Mouse (Mus musculus): ENCODE data around the gene Zfp36l2.

Zfp36l2 gene

DNA sequence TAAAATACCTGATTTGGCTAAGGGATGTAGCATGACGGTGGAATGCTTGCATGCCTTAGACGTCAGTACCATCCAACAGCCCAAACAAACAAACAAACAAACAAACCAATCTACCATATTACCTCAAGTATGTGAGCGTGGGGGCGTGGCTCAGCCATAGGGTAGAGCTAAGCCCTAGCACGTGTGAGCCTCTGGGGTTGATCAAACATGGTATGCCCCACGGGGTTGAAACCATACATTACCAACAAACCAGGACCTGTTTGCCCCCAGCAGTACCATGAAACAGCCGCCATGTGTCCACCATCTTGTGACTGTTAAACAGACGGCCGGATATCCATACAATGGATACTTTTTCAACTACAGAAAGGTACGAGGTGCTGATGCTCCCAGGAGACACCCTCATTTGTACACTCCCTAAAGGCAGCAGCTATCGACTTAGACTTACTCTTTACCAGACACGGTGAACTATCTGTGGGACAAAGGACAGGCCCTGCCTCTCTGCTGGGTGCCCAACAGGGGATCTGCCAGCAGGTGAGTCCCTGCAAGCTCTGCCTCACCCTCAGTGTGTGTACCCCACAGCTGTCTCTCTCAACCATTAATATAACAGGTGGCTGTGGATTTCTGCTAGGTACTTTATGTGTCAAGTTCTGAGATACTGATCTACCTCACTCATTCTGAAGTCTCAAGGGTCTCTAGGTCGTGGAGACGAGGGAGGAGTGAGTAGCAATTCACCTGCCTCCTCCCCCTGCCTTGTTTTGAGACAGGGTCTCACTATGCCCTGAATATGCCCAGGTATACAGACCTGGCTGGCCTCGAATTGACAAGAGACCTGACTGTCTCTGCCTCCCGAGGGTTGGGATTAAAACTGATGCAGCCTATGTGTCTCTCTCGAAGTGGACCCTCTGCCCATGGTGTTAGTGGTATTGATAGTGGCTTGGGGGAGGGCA, 8.4 kb downstream of the Zfp36l2 start:
- DNase-seq (ENCODE audit: extremely low spot score, low spot score) = no peak

DNA sequence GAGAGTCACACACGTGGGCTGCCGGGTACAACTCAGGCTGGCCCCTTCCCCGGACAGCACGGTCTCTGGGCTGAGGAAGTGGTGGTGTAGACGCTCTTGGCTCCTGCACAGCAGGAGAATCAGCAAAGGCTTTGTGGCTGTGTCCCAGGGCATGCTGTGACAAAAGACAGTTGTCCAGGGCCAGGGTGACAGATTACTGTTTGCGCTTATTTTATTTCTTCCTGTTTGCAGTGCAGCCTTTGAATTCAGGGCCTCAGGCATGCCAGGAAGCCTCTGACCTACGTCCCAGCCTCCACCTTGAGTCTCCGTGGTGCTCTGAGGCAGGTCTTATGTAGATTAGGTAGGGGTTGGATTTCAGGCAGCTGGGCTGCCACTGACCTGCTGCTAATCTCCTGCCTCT, 10.3 kb downstream of the Zfp36l2 start:
- DNase-seq (ENCODE audit: extremely low spot score, low spot score) = no peak

DNA sequence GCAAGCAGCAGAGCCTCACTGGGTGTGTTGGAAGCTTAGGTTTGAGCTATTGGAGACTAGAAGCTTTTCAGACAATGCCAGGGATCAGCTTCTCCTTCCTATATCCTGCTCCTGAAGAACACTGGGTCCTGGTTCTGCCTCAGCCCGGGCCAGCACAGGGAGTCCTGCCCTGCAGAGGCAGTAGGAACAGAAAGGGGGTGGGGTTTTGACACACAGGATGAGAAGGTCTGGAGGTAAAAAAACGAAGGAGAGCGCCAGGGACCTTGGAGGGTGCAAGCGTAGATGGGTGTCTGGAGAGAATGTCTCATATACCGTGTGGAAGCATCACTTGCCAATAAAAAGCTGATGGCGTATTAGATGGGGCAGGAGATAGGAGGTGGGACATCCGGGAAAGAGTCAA, 11.3 kb downstream of the Zfp36l2 start:
- no peak for DNase-seq (ENCODE audit: extremely low spot score, low spot score)

DNA sequence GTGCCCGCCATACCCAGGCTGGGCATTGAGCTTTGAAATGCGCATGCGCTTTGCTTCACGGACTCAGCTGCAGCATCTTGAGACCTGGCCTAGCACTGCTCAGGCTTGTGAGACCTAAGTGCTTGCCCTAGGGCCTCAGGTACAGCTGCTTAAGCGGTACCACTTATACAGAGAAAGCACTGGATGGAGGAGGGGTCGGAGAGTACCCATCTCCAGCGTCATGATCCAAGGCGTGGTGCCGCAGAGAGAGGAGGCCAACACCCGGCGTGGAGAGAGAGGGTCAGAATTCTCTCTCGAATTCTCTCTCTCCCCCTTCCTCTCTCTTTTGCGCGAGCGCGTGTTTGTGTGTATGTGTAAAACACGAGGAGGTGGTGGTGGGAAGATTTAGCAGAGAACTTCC, 12.6 kb downstream of the Zfp36l2 start:
- no peak for DNase-seq (ENCODE audit: extremely low spot score, low spot score)

DNA sequence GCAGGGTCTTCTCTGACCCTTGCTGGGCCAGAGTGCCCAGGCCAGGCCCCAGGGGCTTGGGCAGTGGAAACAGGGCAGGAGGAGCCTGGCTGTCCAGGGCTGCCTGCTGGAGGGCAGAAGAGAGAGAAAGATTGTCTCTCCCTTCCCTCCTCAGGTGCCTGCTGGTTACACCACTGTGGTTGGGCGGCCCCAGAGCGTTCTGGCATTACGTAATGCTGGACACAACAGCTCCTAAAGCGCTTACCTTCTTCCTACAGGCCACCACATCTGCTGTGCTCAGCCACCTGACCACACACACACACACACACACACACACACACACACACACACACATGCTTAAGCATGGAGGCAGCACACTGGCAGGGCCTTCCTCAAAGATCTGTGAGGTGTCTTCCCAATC, 20.4 kb downstream of the Zfp36l2 start:
- no peak for DNase-seq (ENCODE audit: extremely low spot score, low spot score)

DNA sequence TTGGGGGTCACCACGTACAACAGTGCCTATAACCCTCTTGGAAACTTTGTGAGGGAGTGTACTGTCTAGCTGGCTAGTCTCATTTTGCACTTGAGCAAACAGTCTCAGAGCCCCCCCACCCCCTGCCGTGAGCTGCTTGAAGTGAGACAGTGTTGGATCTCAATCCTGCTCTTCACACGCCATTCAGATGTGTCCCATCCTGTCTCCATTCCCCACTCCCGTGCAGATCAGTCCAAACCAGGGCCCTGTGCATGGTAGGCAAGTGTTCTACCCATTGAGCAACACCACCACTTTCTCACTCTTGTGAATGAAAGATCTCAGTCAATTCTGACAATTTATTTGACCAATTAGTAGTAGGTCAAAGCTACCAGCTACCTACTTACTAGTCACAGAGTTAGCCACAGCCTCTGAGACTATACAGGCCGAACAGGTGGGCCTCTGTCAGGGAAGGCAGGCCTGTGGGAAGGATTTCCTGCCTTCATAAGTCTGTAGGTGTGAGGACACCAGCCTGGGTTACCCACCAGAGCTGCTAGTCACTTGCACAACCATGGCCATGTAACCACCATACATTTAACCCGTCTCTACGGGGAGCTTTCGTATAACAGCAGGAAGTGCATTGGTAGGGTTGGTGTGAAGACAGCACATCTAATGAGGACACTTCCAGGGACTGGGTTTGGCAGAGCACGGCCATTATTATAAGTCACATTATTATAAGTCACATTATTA, 21.4 kb downstream of the Zfp36l2 start:
- DNase-seq (ENCODE audit: extremely low spot score, low spot score) = no peak

DNA sequence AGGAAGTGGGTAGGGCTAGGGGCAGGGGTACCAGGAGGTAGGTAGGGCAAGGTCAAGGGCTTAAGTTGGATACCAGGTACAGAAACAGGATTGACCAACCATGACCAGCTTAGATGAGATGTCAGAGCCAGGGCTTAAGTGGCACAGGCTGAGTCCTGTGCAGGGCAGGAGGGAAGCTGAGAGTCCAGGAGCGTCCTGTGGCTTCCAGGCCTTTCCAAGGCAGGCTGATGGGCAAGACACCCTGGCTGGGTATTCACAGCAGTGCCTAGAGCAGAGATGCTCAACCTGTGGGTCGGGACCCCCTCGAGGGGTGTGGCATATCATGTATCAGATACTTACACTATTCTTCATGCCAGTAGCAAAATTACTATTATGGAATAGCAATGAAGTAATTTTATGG, 22.0 kb downstream of the Zfp36l2 start:
- no peak for DNase-seq (ENCODE audit: extremely low spot score, low spot score)

DNA sequence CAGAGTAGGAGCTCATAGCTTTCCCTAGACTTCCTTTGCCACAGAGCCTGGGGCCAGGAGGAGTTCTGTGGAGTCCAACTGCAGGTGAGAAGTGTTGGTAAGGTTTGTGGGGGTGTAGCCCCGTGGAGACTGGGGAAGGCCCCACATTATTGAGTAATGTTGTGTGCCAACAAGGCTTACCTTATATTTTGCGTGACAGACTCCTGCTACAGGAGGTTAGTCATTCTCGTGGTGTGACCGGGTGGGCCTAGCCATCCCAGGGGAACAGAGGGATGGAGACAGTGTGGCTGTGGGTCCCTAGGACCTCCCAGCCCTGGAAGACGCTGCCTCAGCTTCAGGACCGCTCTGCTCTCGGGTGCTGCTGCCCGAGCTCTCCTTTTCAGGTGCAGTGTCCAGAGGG, 23.6 kb downstream of the Zfp36l2 start:
- DNase-seq (ENCODE audit: extremely low spot score, low spot score) = no peak

DNA sequence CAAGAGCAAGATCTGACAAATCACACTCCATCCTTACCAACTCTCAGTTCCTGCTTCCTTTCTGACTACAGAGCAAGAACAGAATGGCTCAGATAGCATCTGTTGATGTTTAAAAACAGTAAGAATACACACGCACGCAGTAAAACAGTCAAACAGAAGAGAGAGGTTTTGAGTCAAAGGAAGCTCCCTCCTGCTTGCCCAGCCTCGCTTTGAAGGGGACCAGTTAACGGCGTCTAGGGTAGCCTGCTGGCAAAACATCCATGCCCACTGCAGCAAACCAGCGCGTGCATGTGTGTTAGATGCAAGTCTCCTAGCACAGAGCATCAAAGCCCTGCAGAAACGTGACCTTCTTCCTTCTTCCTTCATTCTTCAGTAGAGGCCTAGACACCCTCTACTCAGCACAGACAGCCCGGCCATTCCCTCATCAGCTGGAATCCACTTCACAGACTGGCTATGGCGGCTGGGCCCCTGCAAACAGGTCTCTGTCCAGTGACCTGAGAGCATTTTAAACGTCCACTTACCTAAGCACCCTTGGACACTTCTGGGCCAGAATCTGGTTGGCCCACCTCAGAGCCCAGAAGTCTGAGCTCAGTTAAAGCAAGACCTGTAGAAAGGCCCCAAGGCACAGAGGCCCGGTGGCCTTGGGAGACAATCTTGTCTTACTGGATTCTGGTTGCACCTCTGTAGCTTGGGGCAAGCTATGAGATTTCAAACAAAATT, 24.5 kb downstream of the Zfp36l2 start:
- no peak for DNase-seq (ENCODE audit: extremely low spot score, low spot score)

DNA sequence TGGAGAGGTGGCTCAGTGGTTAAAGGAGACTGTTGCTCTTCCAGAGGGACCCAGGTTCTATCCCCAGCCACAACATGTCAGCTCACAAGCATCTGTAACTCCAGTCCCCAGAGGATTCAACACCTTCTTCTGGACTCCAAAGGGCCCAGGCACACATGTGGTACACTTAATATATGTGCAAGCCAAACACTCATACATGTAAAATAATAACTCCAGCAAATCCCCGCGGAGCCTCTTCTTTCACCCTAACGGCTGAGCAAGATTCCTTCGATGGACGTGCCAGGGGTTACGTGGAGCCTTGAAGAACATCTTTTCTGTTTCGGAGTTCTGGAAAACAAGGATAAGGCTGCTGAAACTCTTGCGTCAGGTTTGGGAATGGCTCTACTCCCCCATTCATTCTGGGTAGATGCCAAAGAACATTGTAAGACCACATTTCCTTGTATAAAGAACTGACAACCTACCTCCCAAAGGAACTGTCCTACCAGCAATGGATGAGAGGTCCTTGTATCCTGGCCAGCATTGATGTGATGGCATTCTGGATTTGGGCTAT, 25.5 kb downstream of the Zfp36l2 start:
- no peak for DNase-seq (ENCODE audit: extremely low spot score, low spot score)

DNA sequence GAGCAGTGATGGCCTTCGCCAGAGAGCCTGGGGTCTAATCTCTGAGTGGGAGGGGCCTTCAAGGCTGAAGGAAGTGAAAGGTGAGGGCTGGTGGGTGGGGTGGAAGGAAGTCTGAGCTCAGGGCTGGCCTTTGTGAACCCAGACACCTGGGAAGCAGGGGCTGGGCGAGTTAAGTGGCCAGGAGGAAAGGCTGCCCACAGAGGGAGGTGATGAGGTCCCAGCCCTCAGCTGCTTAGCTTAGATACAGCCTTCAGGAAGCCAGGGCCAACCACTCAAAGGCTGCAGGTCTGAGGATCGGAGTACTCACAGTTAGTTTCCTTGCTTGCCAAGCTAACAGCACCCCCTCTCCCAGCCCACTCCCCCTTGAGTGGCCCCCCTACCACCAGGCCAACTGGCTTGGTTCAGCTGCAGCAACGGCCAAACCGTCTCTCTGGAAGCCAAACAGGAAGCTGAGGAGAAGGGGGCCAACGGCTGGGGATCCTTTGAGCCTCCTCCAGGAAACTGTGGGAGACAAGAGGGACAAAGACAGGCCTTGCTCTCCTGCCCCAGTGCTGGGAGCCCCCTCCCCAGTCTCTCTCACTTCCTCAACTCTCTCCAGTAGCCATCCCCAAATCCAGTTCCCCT, 26.4 kb downstream of the Zfp36l2 start:
- DNase-seq (ENCODE audit: extremely low spot score, low spot score) = no peak

DNA sequence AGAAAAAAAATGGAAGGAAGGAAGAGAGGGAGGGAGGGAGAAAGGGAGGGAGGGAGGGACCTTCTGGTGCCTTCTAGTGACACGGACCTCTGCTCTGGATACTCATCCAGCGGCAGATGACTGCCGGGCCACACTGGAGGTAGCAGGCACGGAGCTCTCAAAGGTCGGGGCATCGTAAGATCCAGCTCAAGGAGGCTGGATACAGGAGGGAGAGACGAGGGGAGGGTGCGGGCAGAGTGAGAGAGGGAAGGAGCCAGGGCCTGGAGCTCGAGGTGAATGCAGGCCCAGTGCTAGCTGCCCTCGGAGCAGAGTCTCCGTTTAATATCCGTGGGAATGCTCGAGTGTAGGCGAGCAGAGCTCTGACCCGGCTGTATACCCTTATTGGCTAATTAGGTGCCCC, 28.9 kb downstream of the Zfp36l2 start:
- no peak for DNase-seq (ENCODE audit: extremely low spot score, low spot score)

DNA sequence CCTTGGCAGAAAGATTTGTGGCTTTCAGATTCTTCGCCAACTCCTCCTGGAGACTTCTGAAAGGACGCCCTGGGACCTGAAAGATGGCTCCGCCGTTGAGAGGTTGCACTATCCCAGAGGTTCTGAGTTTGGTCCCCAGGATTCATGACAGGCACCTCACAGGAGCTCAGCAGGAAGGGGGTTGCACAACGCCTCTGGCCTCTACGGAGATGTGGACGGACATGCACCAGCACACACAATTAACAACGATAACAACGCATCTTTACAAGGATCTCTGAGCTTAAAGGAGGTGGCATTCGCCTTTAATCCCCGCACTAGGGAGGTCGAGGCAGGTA, 29.3 kb downstream of the Zfp36l2 start:
- no peak for DNase-seq (ENCODE audit: extremely low spot score, low spot score)

DNA sequence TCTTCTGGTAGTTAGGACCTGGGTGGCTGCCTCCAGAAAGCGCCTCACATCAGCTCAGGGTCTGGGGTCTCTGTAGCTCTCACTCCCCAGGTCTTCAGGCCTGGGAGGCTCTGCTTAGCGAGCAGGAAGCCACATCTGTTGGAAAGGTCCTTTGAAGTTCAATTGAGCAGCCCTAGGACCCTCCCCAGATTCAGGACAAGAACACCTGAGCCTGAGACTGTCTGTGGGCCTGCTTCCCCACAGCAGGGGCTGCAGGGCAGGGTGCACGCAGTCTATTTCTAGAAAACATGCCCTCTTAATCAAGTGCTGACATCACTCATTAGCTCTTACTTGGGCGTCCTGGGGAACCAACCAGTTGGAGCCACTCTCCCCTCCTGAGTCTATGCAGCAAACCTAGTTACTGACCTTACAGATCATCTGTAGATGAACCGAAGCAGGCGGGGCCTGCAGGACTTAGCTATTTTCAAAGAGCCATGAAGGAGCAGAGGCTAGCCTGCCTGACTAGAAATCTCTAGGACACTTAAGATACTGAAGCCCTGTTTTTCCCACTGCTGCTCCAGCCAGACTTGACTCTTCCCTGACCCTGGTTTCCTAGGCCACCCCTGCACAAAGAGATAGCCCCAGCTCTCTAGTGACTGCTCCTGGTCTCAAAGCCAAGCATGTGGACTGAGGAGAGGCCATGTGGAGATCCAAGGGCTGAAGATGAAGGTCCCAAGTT, 29.8 kb downstream of the Zfp36l2 start:
- DNase-seq (ENCODE audit: extremely low spot score, low spot score) = no peak

DNA sequence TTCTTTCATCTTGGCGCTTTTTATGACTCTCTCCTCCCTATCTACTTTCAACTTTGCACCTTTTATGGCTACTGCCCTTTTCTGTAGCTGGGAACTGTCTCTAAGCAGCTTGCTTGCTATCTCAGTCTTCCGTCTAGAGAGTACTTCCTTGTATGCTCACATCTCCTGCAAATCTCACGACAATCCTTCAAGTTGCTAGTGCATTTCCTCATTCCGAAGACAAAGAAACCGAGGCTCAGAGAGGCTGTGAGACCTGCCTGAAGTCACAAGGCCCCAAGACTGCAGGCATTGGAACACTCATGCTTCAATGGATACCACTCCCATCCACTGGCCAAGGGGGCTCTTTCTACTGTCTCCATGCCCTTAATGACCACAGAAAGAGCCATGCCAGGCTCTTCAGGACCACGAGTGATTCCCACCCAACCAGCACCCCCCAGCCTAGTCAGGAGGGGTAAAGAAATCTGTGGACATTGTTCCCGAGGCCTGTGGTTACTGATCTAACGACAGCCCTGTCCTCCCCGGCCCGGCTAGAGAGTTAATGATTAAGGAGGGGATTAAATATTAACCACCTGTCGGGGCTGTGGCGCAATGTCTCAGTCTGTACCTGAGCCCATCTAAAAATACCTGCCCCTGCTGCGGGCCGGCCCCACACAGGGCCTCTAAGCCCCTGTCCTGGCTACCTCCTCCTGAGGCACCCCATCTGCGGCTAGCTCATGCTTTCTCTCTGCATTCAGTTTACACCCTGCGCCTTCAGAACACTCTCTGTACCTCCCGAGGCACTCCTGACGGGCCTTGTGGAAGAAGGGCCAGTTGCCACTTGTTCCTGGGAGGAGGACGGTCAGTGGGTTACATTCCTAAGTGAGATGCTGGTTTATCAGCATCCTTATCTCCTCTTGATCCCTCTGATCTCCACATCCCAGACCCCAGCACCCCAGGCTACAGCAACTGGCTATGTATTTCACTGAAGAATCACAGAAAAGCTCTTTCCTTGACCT, 30.7 kb downstream of the Zfp36l2 start:
- no peak for DNase-seq (ENCODE audit: extremely low spot score, low spot score)

DNA sequence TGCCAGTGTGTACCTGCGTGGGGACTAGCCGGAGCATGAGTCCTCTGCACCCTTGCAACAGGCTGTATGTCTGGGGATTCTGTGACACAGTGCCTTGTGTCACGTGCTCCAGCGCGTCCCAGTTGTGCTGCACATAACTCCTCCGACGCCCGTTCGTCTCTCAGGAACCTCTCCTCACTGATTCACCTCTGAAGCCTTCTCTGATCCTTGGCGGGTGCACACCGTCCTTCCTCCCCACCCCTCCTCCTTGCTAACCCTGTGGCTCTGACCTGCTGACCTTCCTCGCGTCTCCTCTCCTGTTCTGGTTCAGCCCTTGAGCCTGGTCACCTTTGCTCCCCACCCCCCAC, 31.5 kb downstream of the Zfp36l2 start:
- DNase-seq (ENCODE audit: extremely low spot score, low spot score) = no peak

DNA sequence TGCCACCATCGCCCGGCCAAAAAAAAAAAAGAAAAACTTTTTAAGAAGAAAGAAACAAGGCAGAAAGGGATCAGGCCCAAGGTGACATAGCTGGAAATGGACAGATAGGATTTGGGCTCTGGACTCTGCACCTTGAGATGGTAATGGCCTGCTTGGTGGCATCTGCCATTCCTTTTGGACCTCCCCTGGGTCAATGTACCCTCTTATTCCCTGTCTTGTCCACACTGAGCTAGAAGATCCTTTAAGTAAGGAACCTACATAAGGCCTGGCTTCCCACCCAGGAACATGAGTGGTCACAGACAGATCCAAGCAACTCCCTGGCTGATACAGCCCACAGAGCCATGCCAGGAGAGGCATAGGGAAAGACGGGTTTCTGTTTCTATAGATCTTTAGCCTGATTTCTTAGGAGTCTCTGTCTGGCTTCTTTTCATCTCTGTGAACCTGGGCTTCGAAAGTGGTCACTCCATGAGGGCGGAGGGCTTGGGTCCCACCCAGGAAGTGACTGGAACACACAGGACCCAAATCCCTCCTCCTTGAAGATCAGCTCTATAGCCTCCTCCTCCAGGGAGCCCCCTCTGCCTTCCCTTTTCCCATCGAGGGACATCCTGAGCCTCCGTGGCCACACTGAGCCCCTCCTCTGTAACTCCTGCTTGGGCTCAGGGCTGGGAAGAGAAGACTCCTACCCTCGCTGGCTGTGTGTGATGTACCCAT, 32.1 kb downstream of the Zfp36l2 start:
- no peak for DNase-seq (ENCODE audit: extremely low spot score, low spot score)

DNA sequence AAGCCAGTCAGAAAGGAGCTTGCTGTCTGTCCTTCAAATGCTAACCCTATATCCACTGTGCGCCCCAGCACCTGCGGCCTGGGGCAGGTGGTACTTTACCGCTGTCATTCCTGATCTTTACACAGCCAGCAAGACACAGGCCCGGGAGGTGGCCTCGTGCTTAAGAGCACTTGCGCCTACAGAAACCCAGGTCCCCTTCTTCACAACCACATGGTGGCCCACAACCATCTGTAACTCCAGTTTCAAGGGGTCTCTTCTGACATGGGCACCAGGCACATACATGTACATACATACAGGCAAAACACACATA, 32.8 kb downstream of the Zfp36l2 start:
- no peak for DNase-seq (ENCODE audit: extremely low spot score, low spot score)

DNA sequence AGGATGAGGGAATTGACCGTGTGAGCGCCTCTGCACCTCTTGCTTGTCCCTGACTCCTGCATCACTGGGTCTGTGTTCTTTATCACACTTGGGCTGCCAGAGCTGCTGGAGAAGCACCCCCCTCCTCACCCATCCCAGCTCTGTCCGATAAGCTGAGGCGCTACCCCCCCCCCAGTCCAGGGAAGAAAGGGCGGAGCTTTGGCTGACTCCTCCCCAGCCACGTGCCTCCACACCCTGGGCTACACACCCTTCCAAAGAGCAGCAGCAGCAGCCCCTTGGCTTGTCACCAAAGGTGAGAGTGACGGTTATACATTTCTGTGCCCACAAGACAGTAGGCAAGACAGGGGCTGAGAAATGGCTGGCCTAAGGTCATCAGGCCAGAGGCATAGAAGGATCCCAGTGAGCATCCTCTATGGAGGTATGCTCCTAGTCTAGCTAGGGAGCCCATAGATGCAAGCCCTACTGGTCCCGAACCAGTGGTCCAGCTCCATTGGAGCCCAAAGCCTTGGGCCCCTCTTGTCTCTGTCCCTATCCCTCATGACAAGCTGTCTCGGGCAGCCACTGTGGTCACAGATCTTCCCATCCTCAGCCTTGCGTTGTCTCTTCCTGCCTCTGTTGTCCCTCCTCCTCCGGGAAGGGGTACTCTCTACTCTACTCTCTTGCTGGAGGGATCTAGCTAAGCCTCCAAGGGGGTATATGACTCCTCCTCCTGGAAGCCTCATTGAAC, 33.3 kb downstream of the Zfp36l2 start:
- DNase-seq (ENCODE audit: extremely low spot score, low spot score) = no peak

All from neural tube, embryonic 10.5 days (tissue).